Mouse (Mus musculus) monocyte, adult 5-6 weeks (primary cell): ENCODE measurements around the gene Tmem117. TPM values are rescaled to one million over a fixed set of nuclear protein-coding genes. Genes with fewer than 3 reads are reported as not detected.

Experiments used
- ATAC-seq: fragments of 153-309, 156-312 bp; replicated peaks from 2 replicates; pipeline ENCODE4 v1.8.0; 2017; ENCODE audit warnings: mild to moderate bottlenecking; ENCODE audit not compliant: low TSS enrichment, insufficient number of reproducible peaks, severe bottlenecking, poor library complexity, low FRiP score
- total RNA-seq: library from RNA; stranded (forward); fragments of 200-1000, 200-491, 200-594 nt; gene quantifications from 3 replicates; pipeline ENCODE4 v1.2.3, GENCODE M21; 2017

Gene Tmem117
- total RNA-seq, 1 experiment from 2014 or later, result not detected

- ATAC-seq, result no peak
Measured at GRCm38 (mm10) chr15:95068023-95068422, 439.0 kb downstream of the Tmem117 start.

- ATAC-seq, result no peak
Measured at GRCm38 (mm10) chr15:95068799-95069198, 439.8 kb downstream of the Tmem117 start.

GRCm38 (mm10) chr15:95070881-95071280 is 441.8 kb downstream of the Tmem117 start:
- no peak for ATAC-seq

- ATAC-seq, result no peak
Measured at GRCm38 (mm10) chr15:95075356-95075755, 446.3 kb downstream of the Tmem117 start.

- no peak for ATAC-seq
Measured at GRCm38 (mm10) chr15:95081654-95082053, 452.6 kb downstream of the Tmem117 start.

GRCm38 (mm10) chr15:95085962-95086361 is 456.9 kb downstream of the Tmem117 start:
- ATAC-seq, result no peak

- ATAC-seq, result no peak
Measured at GRCm38 (mm10) chr15:95100133-95100532, 471.1 kb downstream of the Tmem117 start.

- no peak for ATAC-seq
Measured at GRCm38 (mm10) chr15:95101522-95101921, 472.5 kb downstream of the Tmem117 start.

GRCm38 (mm10) chr15:95107246-95107809 is 478.3 kb downstream of the Tmem117 start:
- ATAC-seq, result no peak

- no peak for ATAC-seq
Measured at GRCm38 (mm10) chr15:95108626-95109025, 479.6 kb downstream of the Tmem117 start.

GRCm38 (mm10) chr15:95131401-95131800 is 502.4 kb downstream of the Tmem117 start:
- no peak for ATAC-seq

- ATAC-seq, result peak; percentile 31; the same call in 1 of the 2 replicates
Measured at GRCm38 (mm10) chr15:95135926-95136609, 507.0 kb downstream of the Tmem117 start.

- no peak for ATAC-seq
Measured at GRCm38 (mm10) chr15:95137018-95137810, 508.2 kb downstream of the Tmem117 start.

- no peak for ATAC-seq
Measured at GRCm38 (mm10) chr15:95138709-95139409, 509.8 kb downstream of the Tmem117 start.

- ATAC-seq, result no peak
Measured at GRCm38 (mm10) chr15:95144131-95144530, 515.1 kb downstream of the Tmem117 start.

GRCm38 (mm10) chr15:95145118-95145517 is 516.1 kb downstream of the Tmem117 start:
- no peak for ATAC-seq
